Mouse (Mus musculus): ENCODE measurements at regions not wholly inside any gene's neighbourhood (a gene's known extent, or its start where the extent isn't known, plus 50 kb on each side); places are given as distances from the start of the nearest gene placed in this dataset.

- TF ChIP-seq CTCF (IDR thresholded peaks at IDR 0.05; ENCODE audit: low read depth): no peak
- no peak for TF ChIP-seq EP300 (IDR thresholded peaks at IDR 0.05; ENCODE audit: low read depth)
These were observed 51.0 kb upstream of the Tmem252 start for GRCm38 (mm10) chr19:24622776-24623175.

All from heart, postnatal 0 days (tissue).